Comparison of ENCODE assay signal across 7 mouse cellular contexts in genomic region chr2:32364121-32364520, GRCm38 (mm10). TPM values are rescaled to one million over a fixed set of nuclear protein-coding genes. Genes with fewer than 3 reads are reported as not detected.
DNase-seq lines count a peak whose midpoint lies in the region; ATAC-seq and TF ChIP-seq lines count a peak whose summit lies in the region.

No protein-coding gene starts in this region.

- WGBS in lung, postnatal 0 days, result 75% methylated on average over 8 of the region's 8 CpGs
- 86% methylated on average over 8 of the region's 8 CpGs for WGBS in hindbrain, embryonic 10.5 days
- 51% methylated on average over 8 of the region's 8 CpGs for WGBS in liver, embryonic 13.5 days (ENCODE audit: insufficient replicate concordance)
- WGBS in stomach, embryonic 16.5 days, result 79% methylated on average over 8 of the region's 8 CpGs

- no peak for TF ChIP-seq EP300 in lung, postnatal 0 days (IDR thresholded peaks at IDR 0.05)

- DNase-seq in lung, postnatal 0 days (ENCODE audit: low spot score), result no peak
- no peak for DNase-seq in lung, postnatal 14 days
- DNase-seq in hindbrain, embryonic 10.5 days (ENCODE audit: low spot score), result no peak
- DNase-seq in liver, embryonic 13.5 days, result no peak
- DNase-seq in cerebellum, adult 9-10 months, result no peak
- DNase-seq in thymus, postnatal 36 days, result no peak

- H3K9me3 ChIP-seq in lung, postnatal 0 days (ENCODE audit: low read length), result no peaks in the 10 kb centered on the region
- H3K9me3 ChIP-seq in hindbrain, embryonic 10.5 days, result no peaks in the 10 kb centered on the region
- H3K9me3 ChIP-seq in liver, embryonic 13.5 days (replicated peaks), result no peaks in the 10 kb centered on the region
- no peaks in the 10 kb centered on the region for H3K9me3 ChIP-seq in stomach, embryonic 16.5 days (replicated peaks; ENCODE audit: control insufficient read depth, low read length)

- H3K36me3 ChIP-seq in lung, postnatal 0 days (ENCODE audit: insufficient read depth, low read length), result peaks cover 14% of the 10 kb centered on the region; the same call in 1 of the 2 replicates
- peaks cover 52% of the 10 kb centered on the region for H3K36me3 ChIP-seq in hindbrain, embryonic 10.5 days
- H3K36me3 ChIP-seq in liver, embryonic 13.5 days, result peaks cover 33% of the 10 kb centered on the region
- H3K36me3 ChIP-seq in stomach, embryonic 16.5 days (ENCODE audit: control insufficient read depth, insufficient read depth, low read length), result 0 out of 2 replicates have a peak, but pooled peaks cover 6% of the 10 kb centered on the region

- ATAC-seq in lung, postnatal 0 days, result no peak
- no peak for ATAC-seq in liver, embryonic 13.5 days (ENCODE audit: low read depth)
- ATAC-seq in stomach, embryonic 16.5 days (ENCODE audit: insufficient read depth, low FRiP score), result no peak

- peak overlapping the region; percentile 77 for H3K4me2 ChIP-seq in lung, postnatal 0 days (replicated peaks; ENCODE audit: low read depth, low read length)
- peak overlapping the region; percentile 93 for H3K4me2 ChIP-seq in liver, embryonic 13.5 days
- H3K4me2 ChIP-seq in stomach, embryonic 16.5 days (ENCODE audit: low read depth, low read length), result peak overlapping the region; percentile 66

- no peaks in the 10 kb centered on the region for H3K27me3 ChIP-seq in lung, postnatal 0 days (replicated peaks; ENCODE audit: insufficient read depth, low read length)
- peaks cover 13% of the 10 kb centered on the region for H3K27me3 ChIP-seq in hindbrain, embryonic 10.5 days (ENCODE audit: insufficient read depth, poor library complexity, severe bottlenecking)
- H3K27me3 ChIP-seq in liver, embryonic 13.5 days, result no peaks in the 10 kb centered on the region
- H3K27me3 ChIP-seq in stomach, embryonic 16.5 days (ENCODE audit: control insufficient read depth, insufficient read depth, low read length), result no peaks in the 10 kb centered on the region

- H3K4me1 ChIP-seq in lung, postnatal 0 days (ENCODE audit: insufficient read depth, low read depth, low read length), result peaks cover 6% of the 10 kb centered on the region
- peaks cover 33% of the 10 kb centered on the region for H3K4me1 ChIP-seq in hindbrain, embryonic 10.5 days (replicated peaks)
- H3K4me1 ChIP-seq in liver, embryonic 13.5 days (replicated peaks), result peaks cover 38% of the 10 kb centered on the region
- peaks cover 16% of the 10 kb centered on the region; the same call in 1 of the 2 replicates for H3K4me1 ChIP-seq in stomach, embryonic 16.5 days (ENCODE audit: control insufficient read depth, insufficient read depth, low read length)

- no peak overlapping the region for H3K27ac ChIP-seq in lung, postnatal 0 days (ENCODE audit: low read length)
- H3K27ac ChIP-seq in hindbrain, embryonic 10.5 days, result no peak overlapping the region
- peak overlapping the region; percentile 94 for H3K27ac ChIP-seq in liver, embryonic 13.5 days
- no peak overlapping the region for H3K27ac ChIP-seq in stomach, embryonic 16.5 days (ENCODE audit: low read length)

- no peak for TF ChIP-seq CTCF in lung, postnatal 0 days (IDR thresholded peaks at IDR 0.05)

- 0 out of 2 replicates have a peak overlapping the region, but pooled peaks have one; percentile 76 for H3K4me3 ChIP-seq in lung, postnatal 0 days (ENCODE audit: low read depth, low read length)
- H3K4me3 ChIP-seq in hindbrain, embryonic 10.5 days, result peak overlapping the region; percentile 93
- H3K4me3 ChIP-seq in liver, embryonic 13.5 days (replicated peaks), result peak overlapping the region; percentile 84
- H3K4me3 ChIP-seq in stomach, embryonic 16.5 days (replicated peaks; ENCODE audit: low read length), result no peak overlapping the region; the same call in 1 of the 2 replicates

- H3K9ac ChIP-seq in lung, postnatal 0 days (replicated peaks; ENCODE audit: low read depth), result no peak overlapping the region
- peak overlapping the region; percentile 89 for H3K9ac ChIP-seq in liver, embryonic 13.5 days
- peak overlapping the region; percentile 89 for H3K9ac ChIP-seq in stomach, embryonic 16.5 days (ENCODE audit: low read length)

RNA-seq across cellular contexts. Expression of gene Dnm1, which starts 11.0 kb away (rescaled TPM):
- polyA plus RNA-seq in lung, postnatal 0 days (2015; fragmentation: Nextera tagmentation; extraction: Ambion mirVana), result 5.0 and 5.1 TPM in 2 replicates
- 12.3 and 17.0 TPM in 2 replicates for polyA plus RNA-seq in hindbrain, embryonic 10.5 days (2016; fragmentation: Nextera tagmentation; extraction: Ambion mirVana)
- 0.65 and 0.81 TPM in 2 replicates for polyA plus RNA-seq in liver, embryonic 13.5 days (2015; fragmentation: Nextera tagmentation; extraction: Ambion mirVana)
- 8.1 and 8.2 TPM in 2 replicates for polyA plus RNA-seq in stomach, embryonic 16.5 days (2015; fragmentation: Nextera tagmentation; extraction: Ambion mirVana)

RNA-seq across cellular contexts. Expression of gene Ciz1, which starts 12.0 kb away (rescaled TPM):
- polyA plus RNA-seq in lung, postnatal 0 days (2015; fragmentation: Nextera tagmentation; extraction: Ambion mirVana), result 20.1 and 20.4 TPM in 2 replicates
- polyA plus RNA-seq in hindbrain, embryonic 10.5 days (2016; fragmentation: Nextera tagmentation; extraction: Ambion mirVana), result 56.3 and 69.4 TPM in 2 replicates
- polyA plus RNA-seq in liver, embryonic 13.5 days (2015; fragmentation: Nextera tagmentation; extraction: Ambion mirVana), result 14.8 and 21.1 TPM in 2 replicates
- polyA plus RNA-seq in stomach, embryonic 16.5 days (2015; fragmentation: Nextera tagmentation; extraction: Ambion mirVana), result 41.9 and 45.4 TPM in 2 replicates

RNA-seq across cellular contexts. Expression of gene 1110008P14Rik, which starts 17.6 kb away (rescaled TPM):
- polyA plus RNA-seq in lung, postnatal 0 days (2015; fragmentation: Nextera tagmentation; extraction: Ambion mirVana), result 73.4 and 78.1 TPM in 2 replicates
- polyA plus RNA-seq in hindbrain, embryonic 10.5 days (2016; fragmentation: Nextera tagmentation; extraction: Ambion mirVana), result 41.4 and 66.7 TPM in 2 replicates
- 35.3 and 39.2 TPM in 2 replicates for polyA plus RNA-seq in liver, embryonic 13.5 days (2015; fragmentation: Nextera tagmentation; extraction: Ambion mirVana)
- polyA plus RNA-seq in stomach, embryonic 16.5 days (2015; fragmentation: Nextera tagmentation; extraction: Ambion mirVana), result 41.5 and 41.9 TPM in 2 replicates

RNA-seq across cellular contexts. Expression of gene Lcn2, which starts 23.9 kb away (rescaled TPM):
- polyA plus RNA-seq in lung, postnatal 0 days (2015; fragmentation: Nextera tagmentation; extraction: Ambion mirVana), result 223 and 355 TPM in 2 replicates
- not detected in 2 replicates for polyA plus RNA-seq in hindbrain, embryonic 10.5 days (2016; fragmentation: Nextera tagmentation; extraction: Ambion mirVana)
- polyA plus RNA-seq in liver, embryonic 13.5 days (2015; fragmentation: Nextera tagmentation; extraction: Ambion mirVana), result 18.0 and 22.8 TPM in 2 replicates
- 21.1 and 23.6 TPM in 2 replicates for polyA plus RNA-seq in stomach, embryonic 16.5 days (2015; fragmentation: Nextera tagmentation; extraction: Ambion mirVana)

RNA-seq across cellular contexts. Expression of gene Ptges2, which starts 31.6 kb away (rescaled TPM):
- polyA plus RNA-seq in lung, postnatal 0 days (2015; fragmentation: Nextera tagmentation; extraction: Ambion mirVana), result 21.8 and 22.9 TPM in 2 replicates
- polyA plus RNA-seq in hindbrain, embryonic 10.5 days (2016; fragmentation: Nextera tagmentation; extraction: Ambion mirVana), result 26.3 and 32.3 TPM in 2 replicates
- polyA plus RNA-seq in liver, embryonic 13.5 days (2015; fragmentation: Nextera tagmentation; extraction: Ambion mirVana), result 14.1 and 15.5 TPM in 2 replicates
- 23.7 and 26.7 TPM in 2 replicates for polyA plus RNA-seq in stomach, embryonic 16.5 days (2015; fragmentation: Nextera tagmentation; extraction: Ambion mirVana)
